Mouse (Mus musculus) cerebellum, postnatal 4 days (tissue): ENCODE measurements at regions not wholly inside any gene's neighbourhood (a gene's known extent, or its start where the extent isn't known, plus 50 kb on each side); places are given as distances from the start of the nearest gene placed in this dataset.
"Not testable (repeated sequence)": the region's sequence is repeated elsewhere in the genome, so short reads cannot be mapped to it uniquely, and the experiment has no call there.

ENCODE experiments used
- DNase-seq, 2 experiments: peaks; one replicate each; pipeline ENCODE4 v3.0.0; 2022; ENCODE audit warnings: low spot score in 2 of 2, mixed read lengths in 1 of 2

- DNase-seq: no peak
Measured at GRCm38 (mm10) chr6:22506871-22507270, 150.8 kb upstream of the Fam3c start.

GRCm38 (mm10) chr6:22497306-22497705 lies 141.3 kb upstream of the Fam3c start:
- DNase-seq: no peak

- DNase-seq: no peak
Measured at GRCm38 (mm10) chr6:22496471-22496870, 140.4 kb upstream of the Fam3c start.

GRCm38 (mm10) chr6:22493632-22494260 lies 137.7 kb upstream of the Fam3c start:
- no peak for DNase-seq

- no peak for DNase-seq
Measured at GRCm38 (mm10) chr6:22492896-22493295, 136.9 kb upstream of the Fam3c start.

- DNase-seq: no peak
Measured at GRCm38 (mm10) chr6:22490762-22491161, 134.7 kb upstream of the Fam3c start.

- DNase-seq: no peak
Measured at GRCm38 (mm10) chr6:22487467-22487866, 131.4 kb upstream of the Fam3c start.

GRCm38 (mm10) chr6:22485828-22486518 lies 129.9 kb upstream of the Fam3c start:
- no peak for DNase-seq

GRCm38 (mm10) chr6:22482257-22482656 lies 126.2 kb upstream of the Fam3c start:
- not testable (repeated sequence) for DNase-seq

GRCm38 (mm10) chr6:22474604-22475003 lies 118.6 kb upstream of the Fam3c start:
- no peak for DNase-seq

GRCm38 (mm10) chr6:22474011-22474410 lies 118.0 kb upstream of the Fam3c start:
- DNase-seq: no peak

- DNase-seq: not testable (repeated sequence)
Measured at GRCm38 (mm10) chr6:22472400-22472799, 116.4 kb upstream of the Fam3c start.

GRCm38 (mm10) chr6:22467334-22467993 lies 111.4 kb upstream of the Fam3c start:
- no peak for DNase-seq

GRCm38 (mm10) chr6:22465926-22466325 lies 109.9 kb upstream of the Fam3c start:
- no peak for DNase-seq

GRCm38 (mm10) chr6:22459440-22460016 lies 103.5 kb upstream of the Fam3c start:
- no peak for DNase-seq

GRCm38 (mm10) chr6:22452203-22452602 lies 96.2 kb upstream of the Fam3c start:
- no peak for DNase-seq

GRCm38 (mm10) chr6:22450501-22450900 lies 94.5 kb upstream of the Fam3c start:
- no peak for DNase-seq

- no peak for DNase-seq
Measured at GRCm38 (mm10) chr6:22448906-22449305, 92.9 kb upstream of the Fam3c start.

GRCm38 (mm10) chr6:22447636-22448035 lies 91.6 kb upstream of the Fam3c start:
- DNase-seq: no peak

- DNase-seq: no peak
Measured at GRCm38 (mm10) chr6:22446621-22447310, 90.7 kb upstream of the Fam3c start.

- DNase-seq: not testable (repeated sequence)
Measured at GRCm38 (mm10) chr6:22444856-22445255, 88.8 kb upstream of the Fam3c start.

GRCm38 (mm10) chr6:22444220-22444619 lies 88.2 kb upstream of the Fam3c start:
- DNase-seq: no peak
